Mouse (Mus musculus): ENCODE measurements at regions not wholly inside any gene's neighbourhood (a gene's known extent, or its start where the extent isn't known, plus 50 kb on each side); places are given as distances from the start of the nearest gene placed in this dataset.
A peak's percentile ranks its signal among the peaks of the same experiment; 100 is the strongest.

GRCm38 (mm10) chr7:93795210-93795609, 715.5 kb downstream of the Fam181b start:
- Histone ChIP-seq H3K4me2 (no peak overlapping the region), H3K27me3 (replicated peaks) (no peaks in the 10 kb centered on the region), H3K9ac (no peak overlapping the region), H3K36me3 (replicated peaks) (no peaks in the 10 kb centered on the region), H3K27ac (no peak overlapping the region), H3K9me3 (no peaks in the 10 kb centered on the region), H3K4me1 (no peaks in the 10 kb centered on the region), H3K4me3 (no peak overlapping the region)
- WGBS, result 30% methylated on average over 3 of the region's 3 CpGs
- ATAC-seq (replicated peaks), result no peak

- Histone ChIP-seq H3K9ac (no peak overlapping the region), H3K36me3 (replicated peaks) (no peaks in the 10 kb centered on the region), H3K27me3 (replicated peaks) (no peaks in the 10 kb centered on the region), H3K27ac (no peak overlapping the region), H3K9me3 (no peaks in the 10 kb centered on the region), H3K4me1 (no peaks in the 10 kb centered on the region), H3K4me3 (no peak overlapping the region), H3K4me2 (no peak overlapping the region)
- ATAC-seq (replicated peaks), result no peak
- WGBS, result 88% methylated on average over 3 of the region's 3 CpGs
These were observed 756.0 kb downstream of the Fam181b start for GRCm38 (mm10) chr7:93835697-93836096.

- no peak for ATAC-seq (replicated peaks)
- 69% methylated on average over 2 of the region's 2 CpGs for WGBS
These were observed 756.5 kb downstream of the Fam181b start for GRCm38 (mm10) chr7:93836169-93836568.

GRCm38 (mm10) chr7:93855025-93855424, 775.4 kb downstream of the Fam181b start:
- ATAC-seq (replicated peaks), result peak; percentile 75
- Histone ChIP-seq H3K36me3 (replicated peaks) (no peaks in the 10 kb centered on the region), H3K9me3 (no peaks in the 10 kb centered on the region), H3K4me2 (peak overlapping the region; percentile 10), H3K4me1 (no peaks in the 10 kb centered on the region), H3K27ac (no peak overlapping the region), H3K4me3 (no peak overlapping the region), H3K27me3 (replicated peaks) (no peaks in the 10 kb centered on the region), H3K9ac (no peak overlapping the region)
- WGBS, result 18% methylated on average over 6 of the region's 6 CpGs

More at GRCm38 (mm10) chr7:93836169-93836568, 756.5 kb downstream of the Fam181b start:
- H3K27ac ChIP-seq, result no peak overlapping the region
- H3K36me3 ChIP-seq (replicated peaks), result no peaks in the 10 kb centered on the region
- H3K9me3 ChIP-seq, result no peaks in the 10 kb centered on the region
- H3K27me3 ChIP-seq (replicated peaks), result no peaks in the 10 kb centered on the region
- no peak overlapping the region for H3K9ac ChIP-seq
- no peaks in the 10 kb centered on the region for H3K4me1 ChIP-seq
- H3K4me3 ChIP-seq, result no peak overlapping the region
- no peak overlapping the region for H3K4me2 ChIP-seq

GRCm38 (mm10) chr7:93893701-93894100, 814.0 kb downstream of the Fam181b start:
- H3K4me3 ChIP-seq, result no peak overlapping the region
- H3K36me3 ChIP-seq (replicated peaks), result no peaks in the 10 kb centered on the region
- no peaks in the 10 kb centered on the region for H3K9me3 ChIP-seq
- H3K9ac ChIP-seq, result no peak overlapping the region
- no peak overlapping the region for H3K27ac ChIP-seq
- H3K27me3 ChIP-seq (replicated peaks), result no peaks in the 10 kb centered on the region
- 91% methylated on average over 1 of the region's 1 CpGs for WGBS
- no peak for ATAC-seq (replicated peaks)
- H3K4me1 ChIP-seq, result no peaks in the 10 kb centered on the region
- no peak overlapping the region for H3K4me2 ChIP-seq

- H3K9ac ChIP-seq, result no peak overlapping the region
- no peak overlapping the region for H3K27ac ChIP-seq
- H3K36me3 ChIP-seq (replicated peaks), result no peaks in the 10 kb centered on the region
- no peaks in the 10 kb centered on the region for H3K9me3 ChIP-seq
- ATAC-seq (replicated peaks), result no peak
- no peaks in the 10 kb centered on the region for H3K27me3 ChIP-seq (replicated peaks)
- no peaks in the 10 kb centered on the region for H3K4me1 ChIP-seq
- H3K4me3 ChIP-seq, result no peak overlapping the region
- no peak overlapping the region for H3K4me2 ChIP-seq
These were observed 817.3 kb downstream of the Fam181b start for GRCm38 (mm10) chr7:93896921-93897320.

- no peaks in the 10 kb centered on the region for H3K4me1 ChIP-seq
- no peak overlapping the region for H3K9ac ChIP-seq
- no peak overlapping the region for H3K4me2 ChIP-seq
- H3K27me3 ChIP-seq (replicated peaks), result no peaks in the 10 kb centered on the region
- no peaks in the 10 kb centered on the region for H3K36me3 ChIP-seq (replicated peaks)
- H3K4me3 ChIP-seq, result no peak overlapping the region
- ATAC-seq (replicated peaks), result no peak; the same call in 1 of the 2 replicates
- no peaks in the 10 kb centered on the region for H3K9me3 ChIP-seq
- 65% methylated on average over 2 of the region's 2 CpGs for WGBS
- no peak overlapping the region for H3K27ac ChIP-seq
These were observed 823.1 kb downstream of the Fam181b start for GRCm38 (mm10) chr7:93902770-93903169.

GRCm38 (mm10) chr7:93936925-93937324, 857.3 kb downstream of the Fam181b start:
- no peak for ATAC-seq (replicated peaks)
- H3K27ac ChIP-seq, result no peak overlapping the region
- no peaks in the 10 kb centered on the region for H3K9me3 ChIP-seq
- no peaks in the 10 kb centered on the region for H3K36me3 ChIP-seq (replicated peaks)
- no peak overlapping the region for H3K4me3 ChIP-seq
- no peaks in the 10 kb centered on the region for H3K27me3 ChIP-seq (replicated peaks)
- no peak overlapping the region for H3K4me2 ChIP-seq
- H3K9ac ChIP-seq, result no peak overlapping the region
- WGBS, result 89% methylated on average over 3 of the region's 3 CpGs
- H3K4me1 ChIP-seq, result no peaks in the 10 kb centered on the region

GRCm38 (mm10) chr7:93982103-93982502, 902.4 kb downstream of the Fam181b start:
- no peaks in the 10 kb centered on the region for H3K9me3 ChIP-seq
- no peaks in the 10 kb centered on the region for H3K36me3 ChIP-seq (replicated peaks)
- no peak overlapping the region for H3K27ac ChIP-seq
- no peak overlapping the region for H3K4me2 ChIP-seq
- H3K4me1 ChIP-seq, result no peaks in the 10 kb centered on the region
- WGBS, result 72% methylated on average over 3 of the region's 3 CpGs
- H3K27me3 ChIP-seq (replicated peaks), result no peaks in the 10 kb centered on the region
- no peak overlapping the region for H3K4me3 ChIP-seq
- no peak for ATAC-seq (replicated peaks)
- H3K9ac ChIP-seq, result no peak overlapping the region

- Histone ChIP-seq H3K4me2 (no peak overlapping the region), H3K4me1 (no peaks in the 10 kb centered on the region), H3K27me3 (replicated peaks) (no peaks in the 10 kb centered on the region), H3K27ac (no peak overlapping the region), H3K4me3 (no peak overlapping the region), H3K36me3 (replicated peaks) (no peaks in the 10 kb centered on the region), H3K9ac (no peak overlapping the region), H3K9me3 (no peaks in the 10 kb centered on the region)
- 70% methylated on average over 1 of the region's 1 CpGs for WGBS
- no peak for ATAC-seq (replicated peaks)
These were observed 923.1 kb downstream of the Fam181b start for GRCm38 (mm10) chr7:94002780-94003179.

GRCm38 (mm10) chr7:94042466-94043030, 962.9 kb downstream of the Fam181b start:
- Histone ChIP-seq H3K9ac (peak overlapping the region; percentile 47), H3K27me3 (replicated peaks) (no peaks in the 10 kb centered on the region), H3K4me2 (peak overlapping the region; percentile 60), H3K36me3 (replicated peaks) (no peaks in the 10 kb centered on the region), H3K27ac (peak overlapping the region; percentile 56), H3K4me3 (peak overlapping the region; percentile 40), H3K9me3 (no peaks in the 10 kb centered on the region), H3K4me1 (peaks cover 8% of the 10 kb centered on the region; the same call in 1 of the 2 replicates)
- WGBS, result 1% methylated on average over 11 of the region's 11 CpGs
- ATAC-seq (replicated peaks), result peak; percentile 93

- no peak for ATAC-seq (replicated peaks)
- Histone ChIP-seq H3K27ac (no peak overlapping the region), H3K4me3 (no peak overlapping the region), H3K27me3 (replicated peaks) (no peaks in the 10 kb centered on the region), H3K9me3 (no peaks in the 10 kb centered on the region), H3K4me2 (no peak overlapping the region), H3K36me3 (replicated peaks) (no peaks in the 10 kb centered on the region), H3K4me1 (peaks cover 8% of the 10 kb centered on the region; the same call in 1 of the 2 replicates), H3K9ac (no peak overlapping the region)
- WGBS, result 48% methylated on average over 2 of the region's 2 CpGs
These were observed 965.8 kb downstream of the Fam181b start for GRCm38 (mm10) chr7:94045428-94045827.

- H3K4me2 ChIP-seq, result no peak overlapping the region
These were observed 966.4 kb downstream of the Fam181b start for GRCm38 (mm10) chr7:94046029-94046428.

More at GRCm38 (mm10) chr7:94046029-94046428, 966.4 kb downstream of the Fam181b start:
- ATAC-seq (replicated peaks), result no peak
- peaks cover 8% of the 10 kb centered on the region; the same call in 1 of the 2 replicates for H3K4me1 ChIP-seq
- 17% methylated on average over 1 of the region's 1 CpGs for WGBS
- H3K27ac ChIP-seq, result no peak overlapping the region
- no peaks in the 10 kb centered on the region for H3K9me3 ChIP-seq
- no peaks in the 10 kb centered on the region for H3K36me3 ChIP-seq (replicated peaks)
- H3K9ac ChIP-seq, result no peak overlapping the region
- no peaks in the 10 kb centered on the region for H3K27me3 ChIP-seq (replicated peaks)
- H3K4me3 ChIP-seq, result no peak overlapping the region
